Mouse (Mus musculus) erythroblast, embryonic 14.5 days (primary cell): ENCODE measurements around the gene Kcnj11. TPM values are rescaled to one million over a fixed set of nuclear protein-coding genes. Genes with fewer than 3 reads are reported as not detected.

Experiments
- H3K27me3 ChIP-seq: 2 replicates; pipeline ENCODE4 v1.6.1; 2012; ENCODE audit warnings: inconsistent platforms; ENCODE audit not compliant: control insufficient read depth
- H3K36me3 ChIP-seq: 2 replicates; pipeline ENCODE4 v1.6.1; 2012; ENCODE audit warnings: mild to moderate bottlenecking, inconsistent platforms; ENCODE audit not compliant: control insufficient read depth
- H3K4me1 ChIP-seq: 2 replicates; pipeline ENCODE4 v1.6.1; 2012; ENCODE audit warnings: inconsistent platforms; ENCODE audit not compliant: control insufficient read depth
- H3K4me3 ChIP-seq: replicated peaks from 2 replicates; pipeline ENCODE3; 2012; ENCODE audit warnings: moderate library complexity, mild to moderate bottlenecking, inconsistent platforms
- H3K9me3 ChIP-seq: 2 replicates; pipeline ENCODE4 v1.6.1; 2012; ENCODE audit warnings: low read length, inconsistent platforms, mixed read lengths; ENCODE audit not compliant: control insufficient read depth
- GATA1 ChIP-seq: IDR thresholded peaks from 2 replicates; pipeline ENCODE4 v1.6.1; 2012; ENCODE audit warnings: low read length, inconsistent platforms, mixed read lengths
- TAL1 ChIP-seq: IDR thresholded peaks from 3 replicates; pipeline ENCODE4 v1.6.1; 2012; ENCODE audit warnings: low read length, inconsistent platforms, mixed read lengths
- polyA plus RNA-seq: library from polyadenylated mRNA; stranded (reverse); fragments of >175 nt; gene quantifications from 2 replicates; pipeline ENCODE4 v1.2.3, GENCODE M21; 2012

Gene Kcnj11
- polyA plus RNA-seq, 1 experiment, result 0.01 TPM

GRCm38 (mm10) chr7:46063296-46063695 is 37.3 kb downstream of the Kcnj11 start:
- no peaks in the 10 kb centered on the region for H3K27me3 ChIP-seq
- H3K9me3 ChIP-seq, result no peaks in the 10 kb centered on the region
- peaks cover 91% of the 10 kb centered on the region for H3K36me3 ChIP-seq
- H3K4me1 ChIP-seq, result no peaks in the 10 kb centered on the region
- H3K4me3 ChIP-seq, result no peak overlapping the region
- TF ChIP-seq TAL1 (no peak), GATA1 (no peak)

- no peak for TF ChIP-seq GATA1
- no peak for TF ChIP-seq TAL1
- Histone ChIP-seq H3K4me3 (no peak overlapping the region), H3K36me3 (peaks cover 93% of the 10 kb centered on the region), H3K27me3 (no peaks in the 10 kb centered on the region), H3K9me3 (no peaks in the 10 kb centered on the region), H3K4me1 (no peaks in the 10 kb centered on the region)
Observed at GRCm38 (mm10) chr7:46061614-46062013, 39.0 kb downstream of the Kcnj11 start.

GRCm38 (mm10) chr7:46060688-46061087 is 39.9 kb downstream of the Kcnj11 start:
- no peaks in the 10 kb centered on the region for H3K4me1 ChIP-seq
- no peak for TF ChIP-seq GATA1
- H3K36me3 ChIP-seq, result peaks cover 92% of the 10 kb centered on the region
- H3K4me3 ChIP-seq, result no peak overlapping the region
- H3K27me3 ChIP-seq, result no peaks in the 10 kb centered on the region
- no peaks in the 10 kb centered on the region for H3K9me3 ChIP-seq

- Histone ChIP-seq H3K36me3 (peaks cover 95% of the 10 kb centered on the region), H3K27me3 (no peaks in the 10 kb centered on the region), H3K9me3 (no peaks in the 10 kb centered on the region), H3K4me1 (no peaks in the 10 kb centered on the region), H3K4me3 (no peak overlapping the region)
- TF ChIP-seq GATA1, result no peak
- no peak for TF ChIP-seq TAL1
Observed at GRCm38 (mm10) chr7:46058882-46059281, 41.7 kb downstream of the Kcnj11 start.

- no peaks in the 10 kb centered on the region for H3K27me3 ChIP-seq
- TF ChIP-seq TAL1 (no peak), GATA1 (no peak)
- no peak overlapping the region for H3K4me3 ChIP-seq
- H3K4me1 ChIP-seq, result no peaks in the 10 kb centered on the region
- H3K36me3 ChIP-seq, result peaks cover 83% of the 10 kb centered on the region
- H3K9me3 ChIP-seq, result no peaks in the 10 kb centered on the region
Observed at GRCm38 (mm10) chr7:46053566-46053965, 47.0 kb downstream of the Kcnj11 start.

GRCm38 (mm10) chr7:46052161-46052821 is 48.3 kb downstream of the Kcnj11 start:
- Histone ChIP-seq H3K4me3 (no peak overlapping the region), H3K36me3 (peaks cover 82% of the 10 kb centered on the region), H3K4me1 (no peaks in the 10 kb centered on the region), H3K9me3 (no peaks in the 10 kb centered on the region), H3K27me3 (no peaks in the 10 kb centered on the region)
- TF ChIP-seq GATA1 (no peak), TAL1 (no peak)

- no peaks in the 10 kb centered on the region for H3K4me1 ChIP-seq
- H3K9me3 ChIP-seq, result no peaks in the 10 kb centered on the region
- no peak for TF ChIP-seq TAL1
- TF ChIP-seq GATA1, result no peak
- H3K4me3 ChIP-seq, result no peak overlapping the region
- H3K27me3 ChIP-seq, result no peaks in the 10 kb centered on the region
- H3K36me3 ChIP-seq, result peaks cover 81% of the 10 kb centered on the region
Observed at GRCm38 (mm10) chr7:46049981-46050380, 50.6 kb downstream of the Kcnj11 start.

GRCm38 (mm10) chr7:46047873-46048562 is 52.5 kb downstream of the Kcnj11 start:
- no peaks in the 10 kb centered on the region for H3K9me3 ChIP-seq
- H3K36me3 ChIP-seq, result peaks cover 84% of the 10 kb centered on the region
- H3K27me3 ChIP-seq, result no peaks in the 10 kb centered on the region
- TF ChIP-seq TAL1 (no peak), GATA1 (no peak)
- H3K4me1 ChIP-seq, result no peaks in the 10 kb centered on the region
- no peak overlapping the region for H3K4me3 ChIP-seq

GRCm38 (mm10) chr7:46045882-46046281 is 54.7 kb downstream of the Kcnj11 start:
- H3K36me3 ChIP-seq, result peaks cover 93% of the 10 kb centered on the region
- H3K4me1 ChIP-seq, result no peaks in the 10 kb centered on the region
- H3K4me3 ChIP-seq, result no peak overlapping the region
- no peak for TF ChIP-seq GATA1
- TF ChIP-seq TAL1, result no peak
- H3K9me3 ChIP-seq, result no peaks in the 10 kb centered on the region
- H3K27me3 ChIP-seq, result no peaks in the 10 kb centered on the region

- H3K4me1 ChIP-seq, result no peaks in the 10 kb centered on the region
- no peaks in the 10 kb centered on the region for H3K27me3 ChIP-seq
- peaks cover 93% of the 10 kb centered on the region for H3K36me3 ChIP-seq
- no peak overlapping the region for H3K4me3 ChIP-seq
- no peaks in the 10 kb centered on the region for H3K9me3 ChIP-seq
- TF ChIP-seq GATA1 (no peak), TAL1 (no peak)
Observed at GRCm38 (mm10) chr7:46044106-46044505, 56.5 kb downstream of the Kcnj11 start.

Other genes starting within 250 kb of the Kcnj11 start
- 18.7 and 19.2 TPM in 2 replicates for gene Kdelr1, start 228.0 kb downstream of the Kcnj11 start, polyA plus RNA-seq
- gene Grin2d, start 222.4 kb downstream of the Kcnj11 start, polyA plus RNA-seq, result 0.01 TPM in 2 replicates
- 1.1 and 1.2 TPM in 2 replicates for gene Syngr4, start 204.1 kb downstream of the Kcnj11 start, polyA plus RNA-seq
- 1.4 and 2.0 TPM in 2 replicates for gene Tmem143, start 203.8 kb downstream of the Kcnj11 start, polyA plus RNA-seq
- 3.5 and 9.5 TPM in 2 replicates for gene Emp3, start 179.4 kb downstream of the Kcnj11 start, polyA plus RNA-seq
- gene Ccdc114, start 176.7 kb downstream of the Kcnj11 start, polyA plus RNA-seq, result 0.02 TPM in 1 of 2 replicates, not detected in the other
- gene Abcc6, start 70.5 kb downstream of the Kcnj11 start, polyA plus RNA-seq, result 0.03 and 0.04 TPM in 2 replicates
- gene Nomo1, start 67.1 kb downstream of the Kcnj11 start, polyA plus RNA-seq, result 1.4 and 1.8 TPM in 2 replicates
- not detected in 2 replicates for gene Abcc8, start 79.3 kb upstream of the Kcnj11 start, polyA plus RNA-seq
- not detected in 2 replicates for gene Ush1c, start 137.7 kb upstream of the Kcnj11 start, polyA plus RNA-seq
- not detected in 2 replicates for gene Otog, start 140.2 kb upstream of the Kcnj11 start, polyA plus RNA-seq